Mouse (Mus musculus) forebrain, embryonic 12.5 days (tissue): ENCODE measurements around the gene Ddx47. TPM values are rescaled to one million over a fixed set of nuclear protein-coding genes. Genes with fewer than 3 reads are reported as not detected.

Source experiments
- ATAC-seq: fragments of 200-750 bp; cut with Nextera tagmentation; 2 replicates; pipeline ENCODE4 v1.8.0; 2017; ENCODE audit warnings: moderate TSS enrichment; ENCODE audit not compliant: low FRiP score
- H3K27ac ChIP-seq: fragments of 300-500 bp; sonication (generic); 2 replicates; pipeline ENCODE4 v1.5.1; 2016; ENCODE audit warnings: mild to moderate bottlenecking
- H3K27me3 ChIP-seq: fragments of 300-500 bp; sonication (generic); 2 replicates; pipeline ENCODE4 v1.6.1; 2016; ENCODE audit warnings: mild to moderate bottlenecking
- H3K36me3 ChIP-seq: fragments of 300-500 bp; sonication (generic); replicated peaks from 2 replicates; pipeline ENCODE4 v1.6.1; 2016; ENCODE audit warnings: mild to moderate bottlenecking
- H3K4me1 ChIP-seq: fragments of 300-500 bp; sonication (generic); 2 replicates; pipeline ENCODE4 v1.6.1; 2016
- H3K4me2 ChIP-seq: fragments of 300-500 bp; sonication (generic); 2 replicates; pipeline ENCODE4 v1.6.1; 2016; ENCODE audit warnings: mild to moderate bottlenecking, moderate library complexity
- H3K4me3 ChIP-seq: fragments of 300-500 bp; sonication (generic); replicated peaks from 2 replicates; pipeline ENCODE4 v1.5.1; 2016; ENCODE audit warnings: mild to moderate bottlenecking
- H3K9ac ChIP-seq: fragments of 300-500 bp; sonication (generic); 2 replicates; pipeline ENCODE4 v1.6.1; 2016; ENCODE audit warnings: mild to moderate bottlenecking
- H3K9me3 ChIP-seq: fragments of 300-500 bp; sonication (generic); 2 replicates; pipeline ENCODE4 v1.6.1; 2016
- WGBS: fragments of 180-500 bp; shearing (Covaris S2); methylation state at CpG from one replicate; pipeline ENCODE4 v1.1.7; 2016; 5-methylcytosine and 5-hydroxymethylcytosine counted together
- polyA plus RNA-seq: library from polyadenylated mRNA; unstranded; fragments of >200 nt; fragmentation: Nextera tagmentation; extraction: Ambion mirVana; gene quantifications from 2 replicates; pipeline ENCODE4 v1.2.1, GENCODE M21; 2016

Gene Ddx47
- polyA plus RNA-seq, 1 experiment from 2014 or later = 93.0 TPM

- H3K4me2 ChIP-seq = no peak overlapping the region
- H3K4me1 ChIP-seq = no peaks in the 10 kb centered on the region
- peaks cover 100% of the 10 kb centered on the region for H3K36me3 ChIP-seq
- ATAC-seq = no peak
- no peaks in the 10 kb centered on the region for H3K9me3 ChIP-seq
- 93% methylated on average over 10 of the region's 10 CpGs for WGBS
- H3K27ac ChIP-seq = no peak overlapping the region
- no peak overlapping the region for H3K9ac ChIP-seq
- H3K27me3 ChIP-seq = no peaks in the 10 kb centered on the region
- H3K4me3 ChIP-seq = no peak overlapping the region
Measured at GRCm38 (mm10) chr6:135019564-135019963, 8.2 kb downstream of the Ddx47 start.

- peaks cover 86% of the 10 kb centered on the region for H3K36me3 ChIP-seq
- no peak overlapping the region for H3K4me3 ChIP-seq
- H3K4me2 ChIP-seq = no peak overlapping the region
- no peak overlapping the region for H3K9ac ChIP-seq
- no peak overlapping the region for H3K27ac ChIP-seq
- ATAC-seq = no peak
- no peaks in the 10 kb centered on the region for H3K9me3 ChIP-seq
- H3K4me1 ChIP-seq = no peaks in the 10 kb centered on the region
- WGBS = 92% methylated on average over 3 of the region's 3 CpGs
- H3K27me3 ChIP-seq = no peaks in the 10 kb centered on the region
Measured at GRCm38 (mm10) chr6:135021633-135022032, 10.2 kb downstream of the Ddx47 start.

- WGBS = 96% methylated on average over 14 of the region's 14 CpGs
- no peak for ATAC-seq
- no peaks in the 10 kb centered on the region for H3K27me3 ChIP-seq
- H3K4me3 ChIP-seq = no peak overlapping the region
- no peaks in the 10 kb centered on the region for H3K4me1 ChIP-seq
- no peak overlapping the region for H3K27ac ChIP-seq
- no peaks in the 10 kb centered on the region for H3K9me3 ChIP-seq
- peaks cover 68% of the 10 kb centered on the region for H3K36me3 ChIP-seq
- H3K4me2 ChIP-seq = no peak overlapping the region
- H3K9ac ChIP-seq = no peak overlapping the region
Measured at GRCm38 (mm10) chr6:135023379-135023778, 12.0 kb downstream of the Ddx47 start.

GRCm38 (mm10) chr6:135024781-135025420, 13.5 kb downstream of the Ddx47 start:
- H3K4me2 ChIP-seq = no peak overlapping the region
- H3K9ac ChIP-seq = no peak overlapping the region
- WGBS = 94% methylated on average over 1 of the region's 1 CpGs
- ATAC-seq = no peak
- no peaks in the 10 kb centered on the region for H3K4me1 ChIP-seq
- H3K4me3 ChIP-seq = no peak overlapping the region
- no peaks in the 10 kb centered on the region for H3K27me3 ChIP-seq
- H3K36me3 ChIP-seq = peaks cover 53% of the 10 kb centered on the region
- H3K27ac ChIP-seq = no peak overlapping the region
- no peaks in the 10 kb centered on the region for H3K9me3 ChIP-seq

- no peaks in the 10 kb centered on the region for H3K27me3 ChIP-seq
- peaks cover 40% of the 10 kb centered on the region for H3K36me3 ChIP-seq
- ATAC-seq = no peak
- no peak overlapping the region for H3K27ac ChIP-seq
- no peak overlapping the region for H3K9ac ChIP-seq
- 9% methylated on average over 3 of the region's 3 CpGs for WGBS
- no peak overlapping the region for H3K4me3 ChIP-seq
- no peaks in the 10 kb centered on the region for H3K4me1 ChIP-seq
- no peaks in the 10 kb centered on the region for H3K9me3 ChIP-seq
- H3K4me2 ChIP-seq = no peak overlapping the region
Measured at GRCm38 (mm10) chr6:135026232-135026631, 14.8 kb downstream of the Ddx47 start.

GRCm38 (mm10) chr6:135026755-135027154, 15.3 kb downstream of the Ddx47 start:
- Histone ChIP-seq H3K27me3 (no peaks in the 10 kb centered on the region), H3K36me3 (peaks cover 35% of the 10 kb centered on the region), H3K9me3 (no peaks in the 10 kb centered on the region), H3K4me3 (no peak overlapping the region), H3K9ac (no peak overlapping the region), H3K4me1 (no peaks in the 10 kb centered on the region), H3K4me2 (no peak overlapping the region), H3K27ac (no peak overlapping the region)
- ATAC-seq = no peak
- 89% methylated on average over 2 of the region's 2 CpGs for WGBS

- WGBS = 84% methylated on average over 4 of the region's 4 CpGs
- Histone ChIP-seq H3K4me1 (no peaks in the 10 kb centered on the region), H3K4me2 (no peak overlapping the region), H3K4me3 (no peak overlapping the region), H3K9me3 (no peaks in the 10 kb centered on the region), H3K36me3 (peaks cover 10% of the 10 kb centered on the region), H3K27ac (no peak overlapping the region), H3K9ac (no peak overlapping the region), H3K27me3 (no peaks in the 10 kb centered on the region)
- no peak for ATAC-seq
Measured at GRCm38 (mm10) chr6:135029246-135029645, 17.8 kb downstream of the Ddx47 start.

- H3K27ac ChIP-seq = no peak overlapping the region
- WGBS = 14% methylated on average over 3 of the region's 3 CpGs
- H3K36me3 ChIP-seq = no peaks in the 10 kb centered on the region
- H3K27me3 ChIP-seq = peaks cover 19% of the 10 kb centered on the region; the same call in 1 of the 2 replicates
- no peak overlapping the region for H3K9ac ChIP-seq
- no peak overlapping the region for H3K4me2 ChIP-seq
- no peak overlapping the region for H3K4me3 ChIP-seq
- peak; percentile 61; the same call in 1 of the 2 replicates for ATAC-seq
- peaks cover 24% of the 10 kb centered on the region for H3K4me1 ChIP-seq
- H3K9me3 ChIP-seq = no peaks in the 10 kb centered on the region
Measured at GRCm38 (mm10) chr6:135038674-135039073, 27.3 kb downstream of the Ddx47 start.

- ATAC-seq = no peak
- Histone ChIP-seq H3K4me2 (peak overlapping the region; percentile 45), H3K9ac (no peak overlapping the region), H3K36me3 (no peaks in the 10 kb centered on the region), H3K4me1 (peaks cover 24% of the 10 kb centered on the region), H3K27ac (no peak overlapping the region), H3K4me3 (no peak overlapping the region; the same call in 1 of the 2 replicates), H3K9me3 (no peaks in the 10 kb centered on the region), H3K27me3 (peaks cover 23% of the 10 kb centered on the region; the same call in 1 of the 2 replicates)
- WGBS = 8% methylated on average over 21 of the region's 21 CpGs
Measured at GRCm38 (mm10) chr6:135040275-135040871, 29.0 kb downstream of the Ddx47 start.

- H3K4me2 ChIP-seq = no peak overlapping the region
- 36% methylated on average over 3 of the region's 3 CpGs for WGBS
- no peak for ATAC-seq
- no peak overlapping the region for H3K27ac ChIP-seq
- peaks cover 29% of the 10 kb centered on the region; the same call in 1 of the 2 replicates for H3K27me3 ChIP-seq
- no peak overlapping the region for H3K4me3 ChIP-seq
- no peaks in the 10 kb centered on the region for H3K9me3 ChIP-seq
- no peaks in the 10 kb centered on the region for H3K36me3 ChIP-seq
- no peak overlapping the region for H3K9ac ChIP-seq
- H3K4me1 ChIP-seq = peaks cover 24% of the 10 kb centered on the region
Measured at GRCm38 (mm10) chr6:135041930-135042329, 30.5 kb downstream of the Ddx47 start.

GRCm38 (mm10) chr6:135047276-135047675, 35.9 kb downstream of the Ddx47 start:
- peaks cover 22% of the 10 kb centered on the region for H3K27me3 ChIP-seq
- no peak for ATAC-seq
- no peak overlapping the region for H3K4me2 ChIP-seq
- no peak overlapping the region for H3K27ac ChIP-seq
- H3K36me3 ChIP-seq = no peaks in the 10 kb centered on the region
- no peaks in the 10 kb centered on the region for H3K9me3 ChIP-seq
- no peak overlapping the region for H3K9ac ChIP-seq
- H3K4me3 ChIP-seq = no peak overlapping the region
- no peaks in the 10 kb centered on the region for H3K4me1 ChIP-seq
- WGBS = 76% methylated on average over 9 of the region's 9 CpGs

- WGBS = 90% methylated on average over 6 of the region's 6 CpGs
- ATAC-seq = no peak
Measured at GRCm38 (mm10) chr6:135048509-135048908, 37.1 kb downstream of the Ddx47 start.

GRCm38 (mm10) chr6:135048956-135049355, 37.5 kb downstream of the Ddx47 start:
- ATAC-seq = no peak
- 88% methylated on average over 16 of the region's 16 CpGs for WGBS

More at GRCm38 (mm10) chr6:135048509-135048908, 37.1 kb downstream of the Ddx47 start:
- no peak overlapping the region for H3K9ac ChIP-seq
- H3K36me3 ChIP-seq = no peaks in the 10 kb centered on the region
- peaks cover 22% of the 10 kb centered on the region for H3K27me3 ChIP-seq
- H3K4me2 ChIP-seq = no peak overlapping the region
- no peak overlapping the region for H3K27ac ChIP-seq
- H3K9me3 ChIP-seq = no peaks in the 10 kb centered on the region
- H3K4me3 ChIP-seq = no peak overlapping the region
- no peaks in the 10 kb centered on the region for H3K4me1 ChIP-seq

More at GRCm38 (mm10) chr6:135048956-135049355, 37.5 kb downstream of the Ddx47 start:
- H3K9me3 ChIP-seq = no peaks in the 10 kb centered on the region
- H3K36me3 ChIP-seq = no peaks in the 10 kb centered on the region
- no peak overlapping the region for H3K4me2 ChIP-seq
- no peak overlapping the region for H3K27ac ChIP-seq
- peaks cover 22% of the 10 kb centered on the region for H3K27me3 ChIP-seq
- no peak overlapping the region for H3K9ac ChIP-seq
- H3K4me1 ChIP-seq = no peaks in the 10 kb centered on the region
- no peak overlapping the region for H3K4me3 ChIP-seq
